Mouse (Mus musculus) lung, embryonic 16.5 days (tissue): ENCODE measurements around the gene Bpifb9a. TPM values are rescaled to one million over a fixed set of nuclear protein-coding genes. Genes with fewer than 3 reads are reported as not detected.
"Not testable (repeated sequence)": the region's sequence is repeated elsewhere in the genome, so short reads cannot be mapped to it uniquely, and the experiment has no call there.

Source experiments
- ATAC-seq: fragments of 200-750 bp; cut with Nextera tagmentation; 2 replicates; pipeline ENCODE4 v1.8.0; 2017; ENCODE audit warnings: low read depth, mild to moderate bottlenecking, moderate library complexity
- H3K27ac ChIP-seq: fragments of 300-500 bp; sonication (generic); 2 replicates; pipeline ENCODE4 v1.5.1; 2014; ENCODE audit warnings: mild to moderate bottlenecking, control low read depth, low read length
- H3K27me3 ChIP-seq: fragments of 300-500 bp; sonication (generic); 2 replicates; pipeline ENCODE4 v1.6.1; 2014; ENCODE audit warnings: low read depth, low read length, mixed read lengths; ENCODE audit not compliant: control insufficient read depth, insufficient read depth
- H3K36me3 ChIP-seq: fragments of 300-500 bp; sonication (generic); 2 replicates; pipeline ENCODE4 v1.6.1; 2014; ENCODE audit warnings: low read length; ENCODE audit not compliant: control insufficient read depth, insufficient read depth
- H3K4me1 ChIP-seq: fragments of 300-500 bp; sonication (generic); replicated peaks from 2 replicates; pipeline ENCODE4 v1.6.1; 2014; ENCODE audit warnings: low read length, mixed read lengths; ENCODE audit not compliant: control insufficient read depth, insufficient read depth
- H3K4me2 ChIP-seq: fragments of 300-500 bp; sonication (generic); 2 replicates; pipeline ENCODE4 v1.6.1; 2014; ENCODE audit warnings: low read depth, low read length, control low read depth
- H3K4me3 ChIP-seq: fragments of 300-500 bp; sonication (generic); 2 replicates; pipeline ENCODE4 v1.5.1; 2014; ENCODE audit warnings: mild to moderate bottlenecking, low read length, control low read depth
- H3K9ac ChIP-seq: fragments of 300-500 bp; sonication (generic); 2 replicates; pipeline ENCODE4 v1.6.1; 2014; ENCODE audit warnings: low read length, control low read depth
- H3K9me3 ChIP-seq: fragments of 300-500 bp; sonication (generic); 2 replicates; pipeline ENCODE4 v1.6.1; 2016; ENCODE audit warnings: low read length; ENCODE audit not compliant: control insufficient read depth
- WGBS: fragments of 180-500 bp; shearing (Covaris S2); extraction: QIAGEN DNeasy Blood & Tissue Kit; methylation state at CpG from one replicate; pipeline ENCODE4 v1.1.7; 2014; 5-methylcytosine and 5-hydroxymethylcytosine counted together
- polyA plus RNA-seq: library from polyadenylated mRNA; unstranded; fragments of >200 nt; fragmentation: Nextera tagmentation; extraction: Ambion mirVana; gene quantifications from 2 replicates; pipeline ENCODE4 v1.2.1, GENCODE M21; 2015

The Bpifb9a gene
- polyA plus RNA-seq, 1 experiment from 2014 or later = not detected

DNA sequence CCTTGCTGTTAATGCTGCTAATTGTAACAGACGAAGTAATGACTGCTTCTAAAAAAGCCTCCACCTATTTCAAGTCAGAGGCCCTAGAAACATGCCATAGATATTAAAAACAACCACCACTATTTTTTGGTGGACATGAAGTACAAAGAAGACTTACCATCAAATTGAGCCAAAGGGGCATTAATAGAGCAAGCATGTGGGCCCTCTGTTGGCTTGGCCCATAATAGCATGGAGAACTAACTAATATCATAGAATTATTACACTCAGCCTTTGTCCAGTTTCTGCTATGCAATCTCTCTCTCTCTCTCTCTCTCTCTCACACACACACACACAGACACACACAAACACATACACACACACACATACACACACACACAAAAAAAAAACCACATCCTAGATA lies 35.2 kb downstream of the Bpifb9a start:
- WGBS = 70% methylated on average over 1 of the region's 1 CpGs
- no peak for ATAC-seq
- no peaks in the 10 kb centered on the region for H3K4me1 ChIP-seq
- H3K27ac ChIP-seq = no peak overlapping the region
- H3K4me2 ChIP-seq = no peak overlapping the region
- no peak overlapping the region for H3K9ac ChIP-seq
- no peaks in the 10 kb centered on the region for H3K36me3 ChIP-seq
- H3K4me3 ChIP-seq = no peak overlapping the region
- no peaks in the 10 kb centered on the region for H3K9me3 ChIP-seq
- H3K27me3 ChIP-seq = no peaks in the 10 kb centered on the region

- not testable (repeated sequence) for H3K4me3 ChIP-seq, H3K9ac ChIP-seq, ATAC-seq, H3K36me3 ChIP-seq, H3K27ac ChIP-seq, H3K9me3 ChIP-seq, H3K27me3 ChIP-seq, H3K4me1 ChIP-seq
- peak overlapping the region; percentile 34; the same call in 1 of the 2 replicates for H3K4me2 ChIP-seq
- under 1% methylated on average over 9 of the region's 10 CpGs for WGBS
These were observed 37.1 kb downstream of the Bpifb9a start for GRCm38 (mm10) chr2:154294746-154295145.

DNA sequence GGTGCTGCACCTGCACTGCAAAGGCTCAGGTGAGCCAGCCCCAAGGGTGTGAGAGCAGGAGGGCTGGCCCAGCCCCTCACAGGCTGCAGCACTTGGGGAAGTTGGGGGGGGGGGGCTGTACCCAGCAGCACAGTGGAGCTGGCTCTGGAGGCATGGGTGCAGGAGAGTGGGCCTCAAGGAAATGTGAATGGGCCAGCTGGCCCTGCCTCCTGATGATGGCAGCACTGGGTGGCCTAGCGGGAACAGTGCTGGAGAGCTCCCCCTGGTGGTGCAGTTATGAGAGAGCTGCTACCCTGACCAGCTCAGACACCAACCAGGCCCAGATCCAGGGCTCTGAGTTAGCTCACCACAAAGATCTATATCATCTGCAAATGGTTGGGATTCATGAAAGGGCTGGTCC lies 42.8 kb downstream of the Bpifb9a start:
- H3K9me3 ChIP-seq = no peaks in the 10 kb centered on the region
- no peak overlapping the region for H3K27ac ChIP-seq
- no peaks in the 10 kb centered on the region for H3K4me1 ChIP-seq
- ATAC-seq = peak; percentile 47; the same call in 1 of the 2 replicates
- H3K4me2 ChIP-seq = no peak overlapping the region
- 15% methylated on average over 1 of the region's 1 CpGs for WGBS
- H3K4me3 ChIP-seq = no peak overlapping the region
- no peaks in the 10 kb centered on the region for H3K36me3 ChIP-seq
- no peaks in the 10 kb centered on the region for H3K27me3 ChIP-seq
- H3K9ac ChIP-seq = no peak overlapping the region

DNA sequence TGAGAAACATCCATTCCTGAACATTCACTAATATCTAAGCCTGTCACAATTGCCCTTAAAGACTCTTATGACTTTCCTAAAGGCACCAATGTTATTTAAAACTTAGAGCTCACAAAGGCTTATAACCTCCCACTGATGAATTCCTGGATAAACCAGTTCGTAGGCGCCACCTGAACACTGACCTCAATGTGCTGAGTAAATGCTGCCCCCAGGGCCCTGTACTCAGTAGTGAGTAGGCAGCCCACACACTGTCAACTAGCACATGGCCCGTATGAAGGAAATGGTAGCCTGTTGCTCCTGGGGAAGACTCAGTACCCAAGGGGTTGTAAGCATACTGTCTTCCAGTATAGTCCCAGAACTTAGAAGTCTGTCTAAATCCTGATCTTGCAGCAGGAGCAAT lies 44.1 kb downstream of the Bpifb9a start:
- Histone ChIP-seq H3K9me3 (no peaks in the 10 kb centered on the region), H3K27me3 (no peaks in the 10 kb centered on the region), H3K36me3 (no peaks in the 10 kb centered on the region), H3K4me1 (no peaks in the 10 kb centered on the region), H3K4me2 (no peak overlapping the region), H3K4me3 (no peak overlapping the region), H3K27ac (no peak overlapping the region), H3K9ac (no peak overlapping the region)
- no peak for ATAC-seq
- 82% methylated on average over 3 of the region's 3 CpGs for WGBS

GRCm38 (mm10) chr2:154304604-154305003 lies 47.0 kb downstream of the Bpifb9a start:
- H3K9me3 ChIP-seq, ATAC-seq, H3K4me2 ChIP-seq, H3K27ac ChIP-seq, H3K9ac ChIP-seq, H3K36me3 ChIP-seq, H3K4me3 ChIP-seq, H3K27me3 ChIP-seq, H3K4me1 ChIP-seq: not testable (repeated sequence)
- 57% methylated on average over 1 of the region's 3 CpGs for WGBS

- not testable (repeated sequence) for H3K27me3 ChIP-seq, H3K4me1 ChIP-seq, H3K4me3 ChIP-seq, H3K9me3 ChIP-seq, ATAC-seq, H3K4me2 ChIP-seq, H3K36me3 ChIP-seq, H3K27ac ChIP-seq, H3K9ac ChIP-seq
- WGBS = 73% methylated on average over 4 of the region's 4 CpGs
These were observed 49.3 kb downstream of the Bpifb9a start, which contains the start of gene Bpifb9b for GRCm38 (mm10) chr2:154306927-154307326. Bpifb9b (plus strand) TSS chr2:154307227.

DNA sequence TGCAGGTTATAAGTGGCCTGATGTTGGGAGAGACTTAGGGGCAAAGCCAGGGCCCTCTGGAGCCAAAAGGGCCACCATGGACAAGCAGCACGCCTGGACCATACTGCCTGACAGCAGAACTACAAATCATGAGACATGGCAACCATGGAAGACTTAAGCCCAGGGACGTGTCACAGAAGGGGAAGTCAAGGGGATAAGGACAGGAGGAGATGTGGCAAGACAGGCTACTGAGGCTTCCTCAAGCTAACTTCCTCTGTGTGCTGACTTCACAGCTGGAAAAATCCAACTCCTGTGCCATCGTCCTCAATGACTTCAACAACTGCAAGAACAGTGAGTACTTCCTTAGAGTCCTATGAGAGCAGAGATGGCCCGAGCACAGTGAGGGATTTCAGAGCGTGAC lies 56.1 kb downstream of the Bpifb9a start:
- not testable (repeated sequence) for H3K9me3 ChIP-seq, H3K27ac ChIP-seq, H3K4me1 ChIP-seq, H3K4me3 ChIP-seq, H3K36me3 ChIP-seq, ATAC-seq, H3K9ac ChIP-seq, H3K4me2 ChIP-seq, H3K27me3 ChIP-seq
- WGBS = 62% methylated on average over 4 of the region's 5 CpGs

Other genes starting within 250 kb of the Bpifb9a start
- not detected in 2 replicates for gene Bpifa2, start 249.6 kb upstream of the Bpifb9a start, polyA plus RNA-seq
- not detected in 2 replicates for gene Bpifa3, start 127.5 kb upstream of the Bpifb9a start, polyA plus RNA-seq
- gene Bpifa1, start 115.0 kb upstream of the Bpifb9a start, polyA plus RNA-seq = 1.8 and 16.3 TPM in 2 replicates
- not detected in 2 replicates for gene Bpifa5, start 95.2 kb upstream of the Bpifb9a start, polyA plus RNA-seq
- 1.5 and 1.8 TPM in 2 replicates for gene Bpifb1, start 67.0 kb upstream of the Bpifb9a start, polyA plus RNA-seq
- 2.3 and 2.4 TPM in 2 replicates for gene Bpifb5, start 34.1 kb upstream of the Bpifb9a start, polyA plus RNA-seq
- gene Bpifb9b, start 49.4 kb downstream of the Bpifb9a start, polyA plus RNA-seq = not detected in 2 replicates
- gene Cdk5rap1, start 115.2 kb downstream of the Bpifb9a start, polyA plus RNA-seq = 19.1 and 19.7 TPM in 2 replicates
- 8.2 and 8.4 TPM in 2 replicates for gene Snta1, start 150.2 kb downstream of the Bpifb9a start, polyA plus RNA-seq
- 34.0 and 34.9 TPM in 2 replicates for gene Cbfa2t2, start 178.6 kb downstream of the Bpifb9a start, polyA plus RNA-seq